Mouse (Mus musculus) embryo, embryonic 11 days (tissue): ENCODE results near the gene Rbms1.
A peak's percentile ranks its signal among the peaks of the same experiment; 100 is the strongest.

ENCODE experiments used
- DNase-seq: peaks from one replicate; pipeline ENCODE4 v3.0.0-alpha.2; 2015

Rbms1 gene

GRCm38 (mm10) chr2:60914524-60915280 is 48.3 kb downstream of the Rbms1 start:
- no peak for DNase-seq

GRCm38 (mm10) chr2:60913281-60913680 is 49.7 kb downstream of the Rbms1 start:
- DNase-seq: no peak

GRCm38 (mm10) chr2:60911716-60912115 is 51.3 kb downstream of the Rbms1 start:
- no peak for DNase-seq

GRCm38 (mm10) chr2:60910820-60911219 is 52.2 kb downstream of the Rbms1 start:
- no peak for DNase-seq

- no peak for DNase-seq
Measured at GRCm38 (mm10) chr2:60908551-60908950, 54.4 kb downstream of the Rbms1 start.

GRCm38 (mm10) chr2:60908116-60908515 is 54.9 kb downstream of the Rbms1 start:
- DNase-seq: no peak

GRCm38 (mm10) chr2:60905283-60905682 is 57.7 kb downstream of the Rbms1 start:
- DNase-seq: peak; percentile 71

- no peak for DNase-seq
Measured at GRCm38 (mm10) chr2:60904141-60904540, 58.9 kb downstream of the Rbms1 start.

- DNase-seq: no peak
Measured at GRCm38 (mm10) chr2:60903535-60903934, 59.5 kb downstream of the Rbms1 start.

GRCm38 (mm10) chr2:60902446-60903137 is 60.4 kb downstream of the Rbms1 start:
- DNase-seq: no peak

GRCm38 (mm10) chr2:60901511-60901951 is 61.5 kb downstream of the Rbms1 start:
- no peak for DNase-seq

GRCm38 (mm10) chr2:60901013-60901412 is 62.0 kb downstream of the Rbms1 start:
- no peak for DNase-seq

GRCm38 (mm10) chr2:60893042-60893441 is 70.0 kb downstream of the Rbms1 start:
- no peak for DNase-seq

GRCm38 (mm10) chr2:60883931-60884330 is 79.1 kb downstream of the Rbms1 start:
- DNase-seq: peak; percentile 61

- no peak for DNase-seq
Measured at GRCm38 (mm10) chr2:60883043-60883365, 80.0 kb downstream of the Rbms1 start.

GRCm38 (mm10) chr2:60882202-60883042 is 80.6 kb downstream of the Rbms1 start:
- DNase-seq: no peak

GRCm38 (mm10) chr2:60881571-60882041 is 81.4 kb downstream of the Rbms1 start:
- no peak for DNase-seq

- DNase-seq: peak; percentile 84
Measured at GRCm38 (mm10) chr2:60880789-60881570, 82.0 kb downstream of the Rbms1 start.

GRCm38 (mm10) chr2:60879966-60880788 is 82.8 kb downstream of the Rbms1 start:
- no peak for DNase-seq

GRCm38 (mm10) chr2:60879141-60879818 is 83.7 kb downstream of the Rbms1 start:
- DNase-seq: peak; percentile 46
